Mouse (Mus musculus) kidney, postnatal 0 days (tissue): ENCODE data around the gene Dgkq. TPM values are rescaled to one million over a fixed set of nuclear protein-coding genes. Genes with fewer than 3 reads are reported as not detected.
A peak's percentile ranks its signal among the peaks of the same experiment; 100 is the strongest.

Experiments used
- ATAC-seq: fragments of 200-750 bp; cut with Nextera tagmentation; replicated peaks from 2 replicates; pipeline ENCODE4 v1.8.0; 2017; ENCODE audit warnings: low read depth, moderate number of reproducible peaks, moderate TSS enrichment, moderate library complexity; ENCODE audit not compliant: low FRiP score
- DNase-seq: peaks from one replicate; pipeline ENCODE4 v3.0.0-alpha.2; 2016; ENCODE audit warnings: low spot score
- H3K27ac ChIP-seq: fragments of 300-500 bp; sonication (generic); 2 replicates; pipeline ENCODE4 v1.5.1; 2014; ENCODE audit warnings: mild to moderate bottlenecking
- H3K27me3 ChIP-seq: fragments of 300-500 bp; sonication (generic); 2 replicates; pipeline ENCODE4 v1.6.1; 2014; ENCODE audit warnings: low read length, mixed read lengths; ENCODE audit not compliant: insufficient read depth
- H3K36me3 ChIP-seq: fragments of 300-500 bp; sonication (generic); 2 replicates; pipeline ENCODE4 v1.6.1; 2014; ENCODE audit warnings: low read length, mixed read lengths; ENCODE audit not compliant: insufficient read depth
- H3K4me1 ChIP-seq: fragments of 300-500 bp; sonication (generic); replicated peaks from 2 replicates; pipeline ENCODE4 v1.6.1; 2014; ENCODE audit warnings: antibody characterized with exemption, low read length, mixed read lengths; ENCODE audit not compliant: insufficient read depth
- H3K4me2 ChIP-seq: fragments of 300-500 bp; sonication (generic); 2 replicates; pipeline ENCODE4 v1.6.1; 2014; ENCODE audit warnings: mild to moderate bottlenecking, low read length, moderate library complexity, mixed read lengths
- H3K4me3 ChIP-seq: fragments of 300-500 bp; sonication (generic); replicated peaks from 2 replicates; pipeline ENCODE4 v1.5.1; 2014; ENCODE audit warnings: low read depth, low read length
- H3K9ac ChIP-seq: fragments of 300-500 bp; sonication (generic); 2 replicates; pipeline ENCODE4 v1.6.1; 2014; ENCODE audit warnings: low read depth, low read length
- H3K9me3 ChIP-seq: fragments of 300-500 bp; sonication (generic); replicated peaks from 2 replicates; pipeline ENCODE4 v1.6.1; 2016; ENCODE audit warnings: low read length, inconsistent platforms, mixed read lengths
- CTCF ChIP-seq: IDR thresholded peaks from 2 replicates; pipeline ENCODE4 v1.5.1; 2016; ENCODE audit warnings: antibody characterized with exemption, low read depth, mild to moderate bottlenecking, moderate library complexity
- whole genome bisulfite sequencing: fragments of 180-500 bp; shearing (Covaris S2); extraction: QIAGEN DNeasy Blood & Tissue Kit; methylation state at CpG from one replicate; pipeline ENCODE4 v1.1.7; 2014; 5-methylcytosine and 5-hydroxymethylcytosine counted together
- polyA plus RNA-seq: library from polyadenylated mRNA; unstranded; fragments of >200 nt; fragmentation: Nextera tagmentation; extraction: Ambion mirVana; gene quantifications from 2 replicates; pipeline ENCODE4 v1.2.1, GENCODE M21; 2015

Gene Dgkq
- polyA plus RNA-seq, 1 experiment from 2014 or later: 6.9 TPM

GRCm38 (mm10) chr5:108711968-108712367 is 42.5 kb upstream of the Dgkq start:
- DNase-seq (no peak), ATAC-seq (no peak)
- Histone ChIP-seq H3K4me2 (no peak overlapping the region), H3K27ac (no peak overlapping the region), H3K9me3 (no peaks in the 10 kb centered on the region), H3K27me3 (no peaks in the 10 kb centered on the region), H3K36me3 (no peaks in the 10 kb centered on the region), H3K4me1 (no peaks in the 10 kb centered on the region), H3K9ac (no peak overlapping the region), H3K4me3 (no peak overlapping the region)
- TF ChIP-seq CTCF: no peak
- WGBS: 69% methylated on average over 5 of the region's 6 CpGs

- Histone ChIP-seq H3K36me3 (0 out of 2 replicates have a peak, but pooled peaks cover 12% of the 10 kb centered on the region), H3K9me3 (no peaks in the 10 kb centered on the region), H3K4me2 (no peak overlapping the region), H3K27me3 (no peaks in the 10 kb centered on the region), H3K27ac (no peak overlapping the region), H3K9ac (no peak overlapping the region), H3K4me1 (no peaks in the 10 kb centered on the region), H3K4me3 (no peak overlapping the region)
- DNase-seq: no peak
- no peak for TF ChIP-seq CTCF
- ATAC-seq: no peak
- 47% methylated on average over 6 of the region's 6 CpGs for WGBS
Measured at GRCm38 (mm10) chr5:108708981-108709731, 39.7 kb upstream of the Dgkq start.

- TF ChIP-seq CTCF: no peak
- Histone ChIP-seq H3K4me2 (no peak overlapping the region), H3K27me3 (no peaks in the 10 kb centered on the region), H3K4me3 (no peak overlapping the region), H3K4me1 (no peaks in the 10 kb centered on the region), H3K9me3 (no peaks in the 10 kb centered on the region), H3K27ac (no peak overlapping the region), H3K9ac (no peak overlapping the region), H3K36me3 (0 out of 2 replicates have a peak, but pooled peaks cover 12% of the 10 kb centered on the region)
- ATAC-seq (peak; percentile 88), DNase-seq (no peak)
- 96% methylated on average over 1 of the region's 1 CpGs for WGBS
Measured at GRCm38 (mm10) chr5:108708419-108708818, 38.9 kb upstream of the Dgkq start.

- no peaks in the 10 kb centered on the region for H3K4me1 ChIP-seq
- 0 out of 2 replicates have a peak, but pooled peaks cover 12% of the 10 kb centered on the region for H3K36me3 ChIP-seq
- no peak for TF ChIP-seq CTCF
- 79% methylated on average over 2 of the region's 2 CpGs for WGBS
- H3K9me3 ChIP-seq: no peaks in the 10 kb centered on the region
- no peak overlapping the region for H3K27ac ChIP-seq
- H3K4me3 ChIP-seq: no peak overlapping the region
- DNase-seq (no peak), ATAC-seq (no peak)
- no peak overlapping the region for H3K9ac ChIP-seq
- no peak overlapping the region for H3K4me2 ChIP-seq
- H3K27me3 ChIP-seq: no peaks in the 10 kb centered on the region
Measured at GRCm38 (mm10) chr5:108707758-108708157, 38.3 kb upstream of the Dgkq start.

- Histone ChIP-seq H3K27ac (no peak overlapping the region), H3K36me3 (0 out of 2 replicates have a peak, but pooled peaks cover 16% of the 10 kb centered on the region), H3K4me2 (no peak overlapping the region), H3K9ac (no peak overlapping the region), H3K9me3 (no peaks in the 10 kb centered on the region), H3K27me3 (no peaks in the 10 kb centered on the region), H3K4me3 (no peak overlapping the region), H3K4me1 (peaks cover 16% of the 10 kb centered on the region)
- no peak for ATAC-seq
- 59% methylated on average over 12 of the region's 12 CpGs for WGBS
- no peak for TF ChIP-seq CTCF
- DNase-seq: no peak
Measured at GRCm38 (mm10) chr5:108703754-108704626, 34.5 kb upstream of the Dgkq start.

GRCm38 (mm10) chr5:108701341-108702021 is 32.0 kb upstream of the Dgkq start:
- peak; percentile 42; the same call in 1 of the 2 replicates for ATAC-seq
- 39% methylated on average over 10 of the region's 10 CpGs for WGBS
- 0 out of 2 replicates have a peak, but pooled peaks cover 13% of the 10 kb centered on the region for H3K36me3 ChIP-seq
- TF ChIP-seq CTCF: no peak
- H3K4me1 ChIP-seq: peaks cover 16% of the 10 kb centered on the region
- H3K9ac ChIP-seq: no peak overlapping the region
- H3K4me3 ChIP-seq: no peak overlapping the region
- no peaks in the 10 kb centered on the region for H3K9me3 ChIP-seq
- peak overlapping the region; percentile 61; the same call in 1 of the 2 replicates for H3K27ac ChIP-seq
- H3K4me2 ChIP-seq: no peak overlapping the region
- no peaks in the 10 kb centered on the region for H3K27me3 ChIP-seq
- peak; percentile 79 for DNase-seq
